Mouse (Mus musculus): ENCODE results near the gene Gm13289. TPM values are rescaled to one million over a fixed set of nuclear protein-coding genes. Genes with fewer than 3 reads are reported as not detected.
"Not testable (repeated sequence)": the region's sequence is repeated elsewhere in the genome, so short reads cannot be mapped to it uniquely, and the experiment has no call there.

Gene Gm13289
- polyA plus RNA-seq, 1 experiment from 2014 or later, result not detected

DNA sequence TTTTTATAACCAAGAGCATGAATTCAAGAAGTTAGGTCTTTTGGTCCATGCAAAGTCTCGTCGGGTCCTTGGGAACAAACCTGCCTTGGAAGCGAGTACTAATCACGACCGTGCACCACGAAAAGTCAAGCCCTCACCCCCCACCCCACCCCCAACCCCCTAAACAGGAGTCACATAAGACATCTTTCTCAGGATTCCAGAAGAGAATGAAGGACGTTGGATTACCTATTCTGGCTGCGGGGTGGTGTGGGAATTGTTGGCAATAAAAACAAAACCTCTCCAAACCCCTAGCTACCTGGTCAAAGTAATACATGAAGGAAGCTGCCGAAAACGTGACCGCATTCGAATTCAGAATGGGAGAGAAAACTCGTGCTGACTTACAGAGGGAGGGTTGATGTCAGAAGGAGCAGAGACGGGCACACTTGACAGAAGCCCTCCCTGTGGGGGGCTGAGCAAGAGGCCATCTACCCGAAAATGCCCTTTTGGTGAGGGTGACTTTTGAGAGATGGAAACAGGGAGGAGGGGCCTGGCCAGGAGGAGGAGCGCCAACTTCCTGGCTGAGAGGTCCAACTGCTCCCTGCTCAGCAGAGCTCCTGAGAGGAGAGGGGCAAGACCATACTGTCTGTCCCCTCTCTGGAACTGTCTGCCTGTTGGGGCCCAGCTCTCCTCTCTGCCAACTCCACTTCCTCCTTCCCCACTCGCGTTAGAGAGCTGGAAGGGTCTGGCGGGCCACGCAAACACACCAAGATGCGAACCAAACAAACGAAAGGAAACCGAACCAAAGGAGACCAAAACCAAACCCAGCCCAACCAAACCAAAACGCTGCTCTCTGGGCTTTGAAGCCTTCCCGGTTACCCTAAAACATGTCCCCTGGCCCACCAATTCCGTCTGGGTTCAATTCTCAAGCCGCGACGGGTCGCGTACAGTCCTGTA lies 19.9 kb upstream of the Gm13289 start:
- DNase-seq; ATAC-seq (ENCODE audit: low FRiP score, low TSS enrichment); H3K27me3 ChIP-seq (ENCODE audit: control insufficient read depth, insufficient read depth, low read length); H3K36me3 ChIP-seq (ENCODE audit: control insufficient read depth, insufficient read depth, low read length); H3K9me3 ChIP-seq (ENCODE audit: control insufficient read depth, low read length); H3K4me1 ChIP-seq (ENCODE audit: control insufficient read depth, insufficient read depth, low read length): not testable (repeated sequence)
- Histone ChIP-seq H3K9ac (replicated peaks; ENCODE audit: low read length) (peak overlapping the region; percentile 49), H3K4me3 (replicated peaks; ENCODE audit: low read depth, low read length) (peak overlapping the region; percentile 38), H3K27ac (replicated peaks; ENCODE audit: low read depth, low read length) (peak overlapping the region; percentile 55; the same call in 1 of the 2 replicates), H3K4me2 (ENCODE audit: low read length) (peak overlapping the region; percentile 75)
- WGBS, result 12% methylated on average over 28 of the region's 31 CpGs

DNA sequence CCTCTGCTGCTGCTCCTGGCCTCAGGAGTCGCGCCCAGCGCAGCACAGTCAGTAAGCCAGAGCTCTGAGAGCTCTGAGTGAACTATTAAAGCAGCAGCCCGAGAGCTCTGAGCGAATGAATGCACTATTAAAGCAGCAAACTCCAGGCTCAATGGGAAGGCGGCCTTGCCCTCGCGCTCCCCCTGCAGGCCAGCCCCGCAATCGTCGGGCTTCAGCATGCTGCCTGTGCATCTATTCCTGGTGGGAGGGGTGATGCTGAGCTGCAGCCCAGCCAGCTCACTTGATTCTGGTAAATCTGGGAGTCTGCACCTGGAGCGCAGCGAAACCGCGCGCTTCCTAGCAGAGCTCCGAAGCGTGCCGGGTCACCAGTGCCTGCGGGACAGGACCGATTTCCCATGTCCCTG lies 19.1 kb upstream of the Gm13289 start:
- DNase-seq (peak; percentile 90), ATAC-seq (ENCODE audit: low FRiP score, low TSS enrichment) (peak; percentile 100)
- H3K4me2 ChIP-seq (ENCODE audit: low read length), result peak overlapping the region; percentile 75
- not testable (repeated sequence) for H3K4me1 ChIP-seq (ENCODE audit: control insufficient read depth, insufficient read depth, low read length); H3K36me3 ChIP-seq (ENCODE audit: control insufficient read depth, insufficient read depth, low read length); H3K27me3 ChIP-seq (ENCODE audit: control insufficient read depth, insufficient read depth, low read length); H3K9me3 ChIP-seq (ENCODE audit: control insufficient read depth, low read length)
- H3K9ac ChIP-seq (replicated peaks; ENCODE audit: low read length), result peak overlapping the region; percentile 49
- peak overlapping the region; percentile 38 for H3K4me3 ChIP-seq (replicated peaks; ENCODE audit: low read depth, low read length)
- WGBS, result 0% methylated on average over 19 of the region's 21 CpGs
- H3K27ac ChIP-seq (replicated peaks; ENCODE audit: low read depth, low read length), result peak overlapping the region; percentile 55; the same call in 1 of the 2 replicates

- ATAC-seq (ENCODE audit: low FRiP score, low TSS enrichment); H3K4me1 ChIP-seq (ENCODE audit: control insufficient read depth, insufficient read depth, low read length); DNase-seq; H3K9ac ChIP-seq (replicated peaks; ENCODE audit: low read length); H3K36me3 ChIP-seq (ENCODE audit: control insufficient read depth, insufficient read depth, low read length); H3K4me2 ChIP-seq (ENCODE audit: low read length); H3K9me3 ChIP-seq (ENCODE audit: control insufficient read depth, low read length); H3K4me3 ChIP-seq (replicated peaks; ENCODE audit: low read depth, low read length); H3K27ac ChIP-seq (replicated peaks; ENCODE audit: low read depth, low read length); H3K27me3 ChIP-seq (ENCODE audit: control insufficient read depth, insufficient read depth, low read length): not testable (repeated sequence)
- WGBS, result 89% methylated on average over 9 of the region's 9 CpGs
Observed at GRCm38 (mm10) chr4:88758751-88759150, 18.0 kb upstream of the Gm13289 start.

- WGBS, result 21% methylated on average over 8 of the region's 14 CpGs
- H3K9ac ChIP-seq (replicated peaks; ENCODE audit: low read length); H3K27ac ChIP-seq (replicated peaks; ENCODE audit: low read depth, low read length); DNase-seq; ATAC-seq (ENCODE audit: low FRiP score, low TSS enrichment); H3K36me3 ChIP-seq (ENCODE audit: control insufficient read depth, insufficient read depth, low read length); H3K9me3 ChIP-seq (ENCODE audit: control insufficient read depth, low read length); H3K4me1 ChIP-seq (ENCODE audit: control insufficient read depth, insufficient read depth, low read length); H3K27me3 ChIP-seq (ENCODE audit: control insufficient read depth, insufficient read depth, low read length): not testable (repeated sequence)
- Histone ChIP-seq H3K4me3 (replicated peaks; ENCODE audit: low read depth, low read length) (peak within 1 kb of the TSS; percentile 21; the same call in 1 of the 2 replicates), H3K4me2 (ENCODE audit: low read length) (peak within 1 kb of the TSS; percentile 51)
Observed at GRCm38 (mm10) chr4:88759610-88760268, 17.0 kb upstream of the Gm13289 start, which contains the start of gene Gm13283. TSS of gene Gm13283 (plus strand) at chr4:88760119.

DNA sequence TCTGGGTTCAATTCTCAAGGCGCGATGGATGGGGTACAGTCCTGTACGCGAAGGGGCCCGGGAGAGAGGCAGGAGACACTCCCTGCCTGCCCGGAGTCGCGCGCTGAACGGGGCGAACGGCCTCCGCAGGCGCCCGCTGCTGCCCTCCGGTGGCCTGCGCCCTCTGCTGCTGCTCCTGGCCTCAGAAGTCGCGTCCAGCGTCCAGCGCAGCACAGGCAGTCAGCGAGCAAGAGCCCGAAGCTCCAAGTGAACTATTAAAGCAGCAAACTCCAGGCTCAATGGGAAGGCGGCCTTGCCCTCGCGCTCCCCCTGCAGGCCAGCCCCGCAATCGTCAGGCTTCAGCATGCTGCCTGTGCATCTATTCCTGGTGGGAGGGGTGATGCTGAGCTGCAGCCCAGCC lies 16.3 kb upstream of the Gm13289 start:
- DNase-seq, result peak; percentile 81
- H3K9ac ChIP-seq (replicated peaks; ENCODE audit: low read length); H3K4me1 ChIP-seq (ENCODE audit: control insufficient read depth, insufficient read depth, low read length); H3K36me3 ChIP-seq (ENCODE audit: control insufficient read depth, insufficient read depth, low read length); H3K27me3 ChIP-seq (ENCODE audit: control insufficient read depth, insufficient read depth, low read length); H3K27ac ChIP-seq (replicated peaks; ENCODE audit: low read depth, low read length); H3K9me3 ChIP-seq (ENCODE audit: control insufficient read depth, low read length); ATAC-seq (ENCODE audit: low FRiP score, low TSS enrichment): not testable (repeated sequence)
- Histone ChIP-seq H3K4me2 (ENCODE audit: low read length) (peak overlapping the region; percentile 51), H3K4me3 (replicated peaks; ENCODE audit: low read depth, low read length) (peak overlapping the region; percentile 21; the same call in 1 of the 2 replicates)
- WGBS, result 0% methylated on average over 24 of the region's 28 CpGs

DNA sequence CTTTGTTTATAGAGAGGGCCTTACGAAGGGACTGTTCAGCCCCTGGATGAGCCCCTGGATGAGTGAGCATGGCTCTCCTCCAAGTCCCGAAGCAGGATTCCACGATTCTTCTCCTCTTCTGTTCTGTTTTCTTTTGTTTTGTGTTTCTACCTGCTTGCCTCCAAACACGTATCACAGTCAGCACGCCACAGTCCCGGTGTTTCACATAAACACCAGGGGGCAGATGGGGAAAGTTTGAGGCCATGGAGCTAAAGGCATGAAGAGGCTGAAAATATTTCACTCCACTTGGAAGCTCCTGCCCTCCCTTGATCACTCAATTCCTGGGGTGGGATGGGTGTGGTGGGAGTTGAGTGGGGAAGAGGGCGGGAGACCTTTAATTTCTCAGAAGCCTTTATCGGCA lies 14.9 kb upstream of the Gm13289 start:
- not testable (repeated sequence) for H3K4me3 ChIP-seq (replicated peaks; ENCODE audit: low read depth, low read length); H3K9me3 ChIP-seq (ENCODE audit: control insufficient read depth, low read length); H3K9ac ChIP-seq (replicated peaks; ENCODE audit: low read length); H3K27me3 ChIP-seq (ENCODE audit: control insufficient read depth, insufficient read depth, low read length); H3K4me1 ChIP-seq (ENCODE audit: control insufficient read depth, insufficient read depth, low read length); H3K27ac ChIP-seq (replicated peaks; ENCODE audit: low read depth, low read length); ATAC-seq (ENCODE audit: low FRiP score, low TSS enrichment); H3K36me3 ChIP-seq (ENCODE audit: control insufficient read depth, insufficient read depth, low read length); H3K4me2 ChIP-seq (ENCODE audit: low read length); DNase-seq
- 73% methylated on average over 6 of the region's 8 CpGs for WGBS

GRCm38 (mm10) chr4:88762341-88762740 lies 14.4 kb upstream of the Gm13289 start:
- not testable (repeated sequence) for H3K4me1 ChIP-seq (ENCODE audit: control insufficient read depth, insufficient read depth, low read length); H3K27ac ChIP-seq (replicated peaks; ENCODE audit: low read depth, low read length); H3K36me3 ChIP-seq (ENCODE audit: control insufficient read depth, insufficient read depth, low read length); H3K4me3 ChIP-seq (replicated peaks; ENCODE audit: low read depth, low read length); H3K4me2 ChIP-seq (ENCODE audit: low read length); ATAC-seq (ENCODE audit: low FRiP score, low TSS enrichment); H3K27me3 ChIP-seq (ENCODE audit: control insufficient read depth, insufficient read depth, low read length); DNase-seq; H3K9ac ChIP-seq (replicated peaks; ENCODE audit: low read length); H3K9me3 ChIP-seq (ENCODE audit: control insufficient read depth, low read length)
- 65% methylated on average over 8 of the region's 9 CpGs for WGBS

GRCm38 (mm10) chr4:88763384-88764018 lies 13.2 kb upstream of the Gm13289 start:
- peak; percentile 71 for DNase-seq
- H3K36me3 ChIP-seq (ENCODE audit: control insufficient read depth, insufficient read depth, low read length); H3K27me3 ChIP-seq (ENCODE audit: control insufficient read depth, insufficient read depth, low read length); H3K4me1 ChIP-seq (ENCODE audit: control insufficient read depth, insufficient read depth, low read length); H3K9ac ChIP-seq (replicated peaks; ENCODE audit: low read length); ATAC-seq (ENCODE audit: low FRiP score, low TSS enrichment); H3K9me3 ChIP-seq (ENCODE audit: control insufficient read depth, low read length); H3K27ac ChIP-seq (replicated peaks; ENCODE audit: low read depth, low read length): not testable (repeated sequence)
- Histone ChIP-seq H3K4me2 (ENCODE audit: low read length) (peak overlapping the region; percentile 51), H3K4me3 (replicated peaks; ENCODE audit: low read depth, low read length) (peak overlapping the region; percentile 19)
- WGBS, result 2% methylated on average over 25 of the region's 42 CpGs
